Mouse (Mus musculus): ENCODE results near the gene 2200002D01Rik. TPM values are rescaled to one million over a fixed set of nuclear protein-coding genes. Genes with fewer than 3 reads are reported as not detected.
"Not testable (repeated sequence)": the region's sequence is repeated elsewhere in the genome, so short reads cannot be mapped to it uniquely, and the experiment has no call there.

The 2200002D01Rik gene
- polyA plus RNA-seq, 1 experiment from 2014 or later = 1.4 TPM

- H3K4me3 ChIP-seq (replicated peaks) = peak overlapping the region; percentile 34
- no peak overlapping the region for H3K27ac ChIP-seq (replicated peaks)
- 4% methylated on average over 34 of the region's 34 CpGs for WGBS
- H3K36me3 ChIP-seq = no peaks in the 10 kb centered on the region
- no peaks in the 10 kb centered on the region for H3K9me3 ChIP-seq (replicated peaks)
- peak; percentile 54 for ATAC-seq (ENCODE audit: low FRiP score)
- H3K9ac ChIP-seq (replicated peaks) = no peak overlapping the region
- H3K4me1 ChIP-seq = peaks cover 19% of the 10 kb centered on the region
- peaks cover 8% of the 10 kb centered on the region; the same call in 1 of the 2 replicates for H3K27me3 ChIP-seq (replicated peaks)
- H3K4me2 ChIP-seq = peak overlapping the region; percentile 54
Measured at GRCm38 (mm10) chr7:29211415-29212198, 36.7 kb downstream of the 2200002D01Rik start.

- not testable (repeated sequence) for H3K36me3 ChIP-seq; H3K27ac ChIP-seq (replicated peaks); H3K9me3 ChIP-seq (replicated peaks); ATAC-seq (ENCODE audit: low FRiP score); H3K9ac ChIP-seq (replicated peaks); H3K27me3 ChIP-seq (replicated peaks)
- 28% methylated on average over 12 of the region's 15 CpGs for WGBS
- Histone ChIP-seq H3K4me3 (replicated peaks) (peak overlapping the region; percentile 34), H3K4me1 (peaks cover 19% of the 10 kb centered on the region), H3K4me2 (peak overlapping the region; percentile 54)
Measured at GRCm38 (mm10) chr7:29211013-29211412, 37.3 kb downstream of the 2200002D01Rik start.

- no peak for ATAC-seq (ENCODE audit: low FRiP score)
- Histone ChIP-seq H3K4me3 (replicated peaks) (no peak overlapping the region), H3K36me3 (no peaks in the 10 kb centered on the region), H3K9ac (replicated peaks) (no peak overlapping the region), H3K4me2 (no peak overlapping the region), H3K4me1 (no peaks in the 10 kb centered on the region), H3K27me3 (replicated peaks) (no peaks in the 10 kb centered on the region), H3K27ac (replicated peaks) (no peak overlapping the region), H3K9me3 (replicated peaks) (no peaks in the 10 kb centered on the region)
- WGBS = 85% methylated on average over 6 of the region's 6 CpGs
Measured at GRCm38 (mm10) chr7:29202577-29202976, 45.7 kb downstream of the 2200002D01Rik start.

Other genes with a start within 250 kb of the 2200002D01Rik start
- gene Ryr1, start 123.3 kb downstream of the 2200002D01Rik start, polyA plus RNA-seq (2015; fragmentation: Nextera tagmentation; extraction: Ambion mirVana) = 8.7 and 13.4 TPM in 2 replicates
- 0.79 and 0.80 TPM in 2 replicates for gene Rasgrp4, start 113.6 kb downstream of the 2200002D01Rik start, polyA plus RNA-seq (2015; fragmentation: Nextera tagmentation; extraction: Ambion mirVana)
- 51.2 and 53.1 TPM in 2 replicates for gene Fam98c, start 92.2 kb downstream of the 2200002D01Rik start, polyA plus RNA-seq (2015; fragmentation: Nextera tagmentation; extraction: Ambion mirVana)
- 0.46 and 1.0 TPM in 2 replicates for gene Ggn, start 78.3 kb downstream of the 2200002D01Rik start, polyA plus RNA-seq (2015; fragmentation: Nextera tagmentation; extraction: Ambion mirVana)
- gene Spred3, start 78.1 kb downstream of the 2200002D01Rik start, polyA plus RNA-seq (2015; fragmentation: Nextera tagmentation; extraction: Ambion mirVana) = 10.5 and 11.7 TPM in 2 replicates
- 266 and 278 TPM in 2 replicates for gene Psmd8, start 67.8 kb downstream of the 2200002D01Rik start, polyA plus RNA-seq (2015; fragmentation: Nextera tagmentation; extraction: Ambion mirVana)
- gene Catsperg1, start 34.4 kb downstream of the 2200002D01Rik start, polyA plus RNA-seq (2015; fragmentation: Nextera tagmentation; extraction: Ambion mirVana) = 1.9 and 4.4 TPM in 2 replicates
- gene Kcnk6, start 16.0 kb downstream of the 2200002D01Rik start, polyA plus RNA-seq (2015; fragmentation: Nextera tagmentation; extraction: Ambion mirVana) = 0.54 and 1.4 TPM in 2 replicates
- gene Yif1b, start 10.1 kb downstream of the 2200002D01Rik start, polyA plus RNA-seq (2015; fragmentation: Nextera tagmentation; extraction: Ambion mirVana) = 112 and 113 TPM in 2 replicates
- gene Spint2, start 33.4 kb upstream of the 2200002D01Rik start, polyA plus RNA-seq (2015; fragmentation: Nextera tagmentation; extraction: Ambion mirVana) = 62.7 and 140 TPM in 2 replicates
- 2.8 and 13.3 TPM in 2 replicates for gene Ppp1r14a, start 40.8 kb upstream of the 2200002D01Rik start, polyA plus RNA-seq (2015; fragmentation: Nextera tagmentation; extraction: Ambion mirVana)
- gene Dpf1, start 55.5 kb upstream of the 2200002D01Rik start, polyA plus RNA-seq (2015; fragmentation: Nextera tagmentation; extraction: Ambion mirVana) = 148 and 198 TPM in 2 replicates

All from neural tube, embryonic 15.5 days (tissue).